Mouse (Mus musculus) heart, adult 11 months (tissue): ENCODE data around the gene Ppdpf.
"Not testable (repeated sequence)": the region's sequence is repeated elsewhere in the genome, so short reads cannot be mapped to it uniquely, and the experiment has no call there.

ENCODE experiments used
- DNase-seq: peaks from one replicate; pipeline ENCODE4 v3.0.0; 2022

Gene Ppdpf

GRCm38 (mm10) chr2:181159771-181160170, 27.3 kb upstream of the Ppdpf start:
- peak; percentile 97 for DNase-seq

GRCm38 (mm10) chr2:181160821-181161220, 26.2 kb upstream of the Ppdpf start:
- DNase-seq = no peak

- no peak for DNase-seq
Measured at GRCm38 (mm10) chr2:181166469-181166868, 20.6 kb upstream of the Ppdpf start.

- no peak for DNase-seq
Measured at GRCm38 (mm10) chr2:181174646-181175045, 12.4 kb upstream of the Ppdpf start.

GRCm38 (mm10) chr2:181178015-181178414, 9.0 kb upstream of the Ppdpf start:
- DNase-seq = no peak

GRCm38 (mm10) chr2:181178471-181178870, 8.6 kb upstream of the Ppdpf start:
- no peak for DNase-seq

- peak; percentile 93 for DNase-seq
Measured at GRCm38 (mm10) chr2:181180898-181181297, 6.1 kb upstream of the Ppdpf start.

- peak; percentile 99 for DNase-seq
Measured at GRCm38 (mm10) chr2:181186635-181187034, 412 bp upstream of the Ppdpf start.

- peak; percentile 96 for DNase-seq
Measured at GRCm38 (mm10) chr2:181188681-181189080, 1.6 kb downstream of the Ppdpf start.

GRCm38 (mm10) chr2:181189321-181189720, 2.3 kb downstream of the Ppdpf start:
- no peak for DNase-seq

- not testable (repeated sequence) for DNase-seq
Measured at GRCm38 (mm10) chr2:181191385-181191784, 4.3 kb downstream of the Ppdpf start.

- no peak for DNase-seq
Measured at GRCm38 (mm10) chr2:181191936-181192335, 4.9 kb downstream of the Ppdpf start.

GRCm38 (mm10) chr2:181193044-181193443, 6.0 kb downstream of the Ppdpf start:
- DNase-seq = no peak

- DNase-seq = no peak
Measured at GRCm38 (mm10) chr2:181196628-181197300, 9.7 kb downstream of the Ppdpf start.

GRCm38 (mm10) chr2:181201606-181202005, 14.6 kb downstream of the Ppdpf start:
- no peak for DNase-seq

GRCm38 (mm10) chr2:181202422-181202821, 15.4 kb downstream of the Ppdpf start, which contains the start of gene Ptk6:
Gene Ptk6 (minus strand): TSS chr2:181202789.
- DNase-seq = no peak

- no peak for DNase-seq
Measured at GRCm38 (mm10) chr2:181202886-181203285, 15.8 kb downstream of the Ppdpf start.

GRCm38 (mm10) chr2:181205678-181206077, 18.6 kb downstream of the Ppdpf start:
- DNase-seq = no peak

GRCm38 (mm10) chr2:181206118-181206517, 19.1 kb downstream of the Ppdpf start:
- DNase-seq = no peak

GRCm38 (mm10) chr2:181212389-181213020, 25.5 kb downstream of the Ppdpf start:
- DNase-seq = no peak

- DNase-seq = peak; percentile 94
Measured at GRCm38 (mm10) chr2:181213021-181213445, 26.0 kb downstream of the Ppdpf start, which contains the start of gene Srms. Gene Srms (minus strand): TSS chr2:181213185.

GRCm38 (mm10) chr2:181216037-181216436, 29.0 kb downstream of the Ppdpf start:
- no peak for DNase-seq

- DNase-seq = peak; percentile 92
Measured at GRCm38 (mm10) chr2:181218881-181219485, 31.9 kb downstream of the Ppdpf start.
